Mouse (Mus musculus): ENCODE data around the gene Muc2.
"Not testable (repeated sequence)": the region's sequence is repeated elsewhere in the genome, so short reads cannot be mapped to it uniquely, and the experiment has no call there.

The Muc2 gene

GRCm38 (mm10) chr7:141690040-141690439 is at the start of gene Muc2:
Gene Muc2 (plus strand): TSS chr7:141690340.
- no peak for DNase-seq (ENCODE audit: low spot score)

- DNase-seq (ENCODE audit: low spot score) = no peak
Measured at GRCm38 (mm10) chr7:141642375-141642774, 47.8 kb upstream of the Muc2 start.

DNA sequence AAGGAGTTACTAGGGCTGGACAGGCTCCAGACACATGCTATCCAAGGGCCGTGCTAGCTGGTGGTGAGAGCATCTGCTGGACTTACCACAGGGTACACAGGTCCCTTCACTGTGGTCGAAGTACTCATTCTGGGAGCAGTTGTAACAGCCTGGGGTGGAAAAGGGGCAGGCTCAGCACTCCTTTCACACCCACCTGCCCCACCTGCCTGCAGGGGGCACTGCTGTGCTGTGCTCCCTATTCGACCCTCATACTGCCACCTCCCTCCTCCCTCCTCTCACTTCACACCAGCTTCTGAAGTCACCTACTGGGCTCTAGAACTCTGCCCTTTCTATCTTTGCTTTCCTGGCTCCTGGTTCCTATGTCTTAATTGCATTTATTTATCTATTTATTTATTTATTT is 47.0 kb upstream of the Muc2 start:
- DNase-seq (ENCODE audit: low spot score) = peak; percentile 12

- DNase-seq (ENCODE audit: low spot score) = no peak
Measured at GRCm38 (mm10) chr7:141647083-141647482, 43.1 kb upstream of the Muc2 start.

- DNase-seq (ENCODE audit: low spot score) = no peak
Measured at GRCm38 (mm10) chr7:141647815-141648214, 42.3 kb upstream of the Muc2 start.

- no peak for DNase-seq (ENCODE audit: low spot score)
Measured at GRCm38 (mm10) chr7:141652191-141652590, 37.9 kb upstream of the Muc2 start.

GRCm38 (mm10) chr7:141660346-141660745 is 29.8 kb upstream of the Muc2 start:
- no peak for DNase-seq (ENCODE audit: low spot score)

GRCm38 (mm10) chr7:141661481-141661880 is 28.7 kb upstream of the Muc2 start:
- no peak for DNase-seq (ENCODE audit: low spot score)

GRCm38 (mm10) chr7:141662223-141662622 is 27.9 kb upstream of the Muc2 start:
- peak; percentile 13 for DNase-seq (ENCODE audit: low spot score)

GRCm38 (mm10) chr7:141666190-141666589 is 23.9 kb upstream of the Muc2 start:
- peak; percentile 66 for DNase-seq (ENCODE audit: low spot score)

DNA sequence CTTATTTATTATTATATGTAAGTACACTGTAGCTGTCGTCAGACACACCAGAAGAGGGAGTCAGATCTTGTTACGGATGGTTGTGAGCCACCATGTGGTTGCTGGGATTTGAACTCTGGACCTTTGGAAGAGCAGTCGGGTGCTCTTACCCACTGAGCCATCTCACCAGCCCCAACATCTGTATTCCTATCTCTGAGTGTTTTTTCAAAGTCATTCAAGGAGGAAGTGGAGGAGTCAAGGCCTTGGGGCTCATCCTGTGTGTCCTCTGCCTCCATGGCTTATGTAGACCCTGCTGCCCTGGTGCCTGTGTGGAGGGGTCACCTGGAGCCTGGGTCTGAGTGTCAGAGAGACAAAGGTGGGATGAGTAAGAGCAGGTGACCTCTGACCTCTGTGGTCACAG is 21.0 kb upstream of the Muc2 start:
- not testable (repeated sequence) for DNase-seq (ENCODE audit: low spot score)

DNA sequence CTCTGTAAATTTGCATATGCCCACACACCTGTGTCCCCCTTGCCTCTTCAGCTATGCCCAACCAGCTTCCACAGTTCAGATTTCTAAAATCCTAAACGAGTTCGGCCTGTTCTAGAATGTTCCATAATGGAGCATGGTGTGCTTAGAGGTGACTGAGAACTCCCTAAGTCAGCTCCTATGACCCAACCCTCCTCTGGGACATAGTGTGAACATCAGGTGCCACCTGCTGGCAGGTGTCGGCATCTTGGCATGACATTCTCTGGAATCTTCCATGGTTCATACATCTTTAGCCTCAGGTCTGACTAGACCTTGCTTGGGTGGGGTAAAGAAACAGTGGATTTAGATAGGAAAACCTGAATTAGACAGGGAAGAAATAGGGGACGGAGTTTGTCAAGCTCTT is 19.1 kb upstream of the Muc2 start:
- peak; percentile 41 for DNase-seq (ENCODE audit: low spot score)

- DNase-seq (ENCODE audit: low spot score) = no peak
Measured at GRCm38 (mm10) chr7:141671626-141672291, 18.4 kb upstream of the Muc2 start.

DNA sequence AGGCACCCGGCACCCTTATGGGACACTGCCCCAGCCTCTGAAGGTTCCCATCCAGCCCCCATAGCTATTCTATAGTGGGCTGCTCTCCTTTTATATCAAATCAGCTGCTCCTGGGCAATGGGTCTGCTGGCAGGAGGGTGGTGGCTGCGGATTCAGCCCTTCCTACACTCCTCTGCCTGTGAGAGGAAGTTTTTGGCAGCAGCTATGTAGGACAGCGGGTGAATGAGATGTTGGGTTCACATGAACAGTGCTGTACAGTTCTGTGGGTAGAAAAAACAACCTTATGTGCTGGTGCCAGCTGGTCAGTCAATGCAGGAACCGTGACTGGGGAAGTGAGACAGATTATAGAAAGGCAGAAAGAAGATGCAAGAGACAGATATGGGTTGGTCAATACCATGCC is 11.2 kb upstream of the Muc2 start:
- DNase-seq (ENCODE audit: low spot score) = no peak

DNA sequence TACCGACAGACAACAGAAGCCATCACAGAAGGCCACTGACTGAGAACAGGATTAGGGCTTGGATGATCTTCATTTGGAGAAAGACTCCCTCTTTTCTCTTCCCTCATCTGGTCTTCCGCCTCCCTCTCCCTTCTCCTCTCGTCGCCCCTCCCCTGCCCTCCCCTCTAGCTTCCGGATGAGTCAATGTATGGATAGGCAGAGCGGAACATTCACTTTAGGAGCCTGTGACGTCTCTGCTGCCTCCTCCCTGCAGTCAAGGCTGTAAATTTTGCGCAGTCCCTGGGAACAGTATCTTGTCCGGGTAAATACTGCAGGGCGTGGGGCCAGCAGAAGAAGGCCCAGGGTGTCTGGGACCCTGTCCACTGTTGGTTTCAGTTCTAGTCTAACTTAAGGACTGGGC is 2.8 kb upstream of the Muc2 start:
- no peak for DNase-seq (ENCODE audit: low spot score)

DNA sequence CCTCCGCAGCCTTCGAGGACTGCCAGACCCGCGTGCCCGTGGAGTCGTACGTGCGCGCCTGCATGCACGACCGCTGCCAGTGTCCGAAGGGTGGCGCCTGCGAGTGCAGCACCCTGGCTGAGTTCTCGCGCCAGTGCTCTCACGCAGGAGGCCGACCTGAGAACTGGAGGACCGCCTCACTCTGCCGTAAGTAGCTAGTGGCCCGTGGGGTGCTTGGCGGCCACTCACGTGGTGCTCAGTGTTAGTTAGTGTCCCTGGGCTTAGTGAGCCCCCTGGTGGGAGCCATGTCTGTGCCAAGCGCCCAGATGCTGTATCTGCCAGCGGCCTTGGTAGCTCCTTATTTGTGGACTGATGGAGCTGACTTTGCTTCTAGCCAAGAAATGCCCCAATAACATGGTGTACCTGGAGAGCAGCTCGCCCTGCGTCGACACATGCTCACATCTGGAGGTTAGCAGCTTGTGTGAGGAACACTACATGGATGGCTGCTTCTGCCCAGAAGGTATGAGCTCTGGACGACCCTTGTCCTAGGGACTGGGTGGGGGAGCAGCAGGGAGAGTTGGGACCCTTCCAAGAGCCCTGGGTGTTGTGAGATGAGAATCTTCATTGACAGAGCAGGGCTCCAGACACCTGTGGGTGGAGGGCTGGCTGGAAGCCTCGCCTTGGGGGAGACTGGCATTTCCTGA is 3.6 kb downstream of the Muc2 start:
- no peak for DNase-seq (ENCODE audit: low spot score)

DNA sequence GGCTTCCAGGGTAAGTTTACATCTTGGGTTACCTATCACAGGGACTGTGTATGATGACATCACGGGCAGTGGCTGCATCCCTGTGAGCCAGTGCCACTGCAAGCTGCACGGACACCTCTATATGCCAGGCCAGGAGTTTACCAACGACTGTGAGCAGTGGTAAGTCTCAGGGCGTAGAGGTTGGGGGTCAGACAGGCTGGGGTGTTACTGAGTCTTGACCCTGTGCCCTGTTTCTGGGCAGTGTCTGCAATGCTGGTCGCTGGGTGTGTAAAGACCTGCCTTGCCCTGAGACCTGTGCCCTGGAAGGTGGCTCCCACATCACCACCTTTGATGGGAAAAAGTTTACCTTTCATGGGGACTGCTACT is 4.1 kb downstream of the Muc2 start:
- DNase-seq (ENCODE audit: low spot score) = no peak

- DNase-seq (ENCODE audit: low spot score) = no peak
Measured at GRCm38 (mm10) chr7:141696538-141696937, 6.4 kb downstream of the Muc2 start.

DNA sequence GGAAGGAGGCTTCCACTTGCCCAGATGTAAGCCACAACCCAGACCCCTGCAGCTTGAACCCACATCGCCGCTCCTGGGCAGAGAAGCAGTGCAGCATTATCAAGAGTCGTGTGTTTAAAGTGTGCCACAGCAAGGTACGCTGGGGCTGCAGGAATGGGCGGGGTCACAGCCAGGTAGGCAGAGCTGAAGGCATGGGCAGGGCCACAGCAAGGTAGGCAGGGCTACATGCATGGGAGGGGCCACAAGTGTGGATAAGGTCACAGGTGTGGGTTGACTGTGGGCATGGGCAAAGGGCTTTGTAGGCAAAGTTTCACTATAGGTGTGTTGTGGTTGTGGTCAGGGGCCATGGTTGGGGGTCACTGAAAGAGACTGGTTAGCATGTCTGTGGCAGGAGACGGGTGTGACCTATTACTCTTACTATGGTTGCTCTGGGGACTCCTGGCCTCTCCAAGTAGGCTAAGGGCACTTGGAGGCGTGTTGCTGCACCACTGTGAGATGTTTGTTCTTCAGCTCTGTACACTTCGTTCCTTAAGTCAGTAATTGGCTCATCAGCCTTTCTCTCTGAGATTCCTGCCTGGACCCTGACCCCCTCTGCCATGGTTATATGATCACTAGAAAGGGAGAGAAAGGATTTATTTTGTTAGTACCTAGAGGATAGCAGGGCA is 9.5 kb downstream of the Muc2 start:
- no peak for DNase-seq (ENCODE audit: low spot score)

DNA sequence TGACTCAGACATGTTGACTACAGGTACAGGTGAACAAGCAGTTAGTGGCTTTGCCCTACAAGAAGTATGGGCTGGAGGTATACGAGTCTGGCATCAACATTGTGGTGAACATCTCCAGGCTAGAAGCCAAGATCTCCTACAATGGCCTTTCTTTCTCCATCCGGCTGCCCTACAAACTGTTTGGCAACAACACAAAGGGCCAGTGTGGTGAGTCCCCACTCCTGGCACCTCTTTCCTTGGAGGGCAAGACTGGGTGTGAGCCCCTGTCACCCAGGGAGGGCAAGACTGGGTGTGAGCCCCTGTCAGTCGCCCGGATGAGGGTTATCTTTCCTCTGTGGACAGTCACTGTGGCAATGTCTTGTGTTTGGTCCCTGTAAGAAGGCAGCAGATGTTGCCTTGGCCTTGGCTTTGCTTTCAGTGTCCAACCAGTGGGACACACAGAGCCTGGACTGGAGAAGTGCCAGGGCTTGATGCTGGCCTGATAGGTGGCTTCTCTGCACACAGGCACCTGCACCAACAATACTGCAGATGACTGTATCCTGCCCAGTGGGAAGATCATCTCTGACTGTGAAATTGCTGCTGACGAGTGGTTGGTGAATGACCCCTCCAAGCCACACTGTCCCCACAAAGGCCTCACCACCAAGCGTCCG is 57.4 kb downstream of the Muc2 start:
- no peak for DNase-seq (ENCODE audit: low spot score)

- DNase-seq (ENCODE audit: low spot score) = no peak
Measured at GRCm38 (mm10) chr7:141752513-141752912, 62.4 kb downstream of the Muc2 start.

DNA sequence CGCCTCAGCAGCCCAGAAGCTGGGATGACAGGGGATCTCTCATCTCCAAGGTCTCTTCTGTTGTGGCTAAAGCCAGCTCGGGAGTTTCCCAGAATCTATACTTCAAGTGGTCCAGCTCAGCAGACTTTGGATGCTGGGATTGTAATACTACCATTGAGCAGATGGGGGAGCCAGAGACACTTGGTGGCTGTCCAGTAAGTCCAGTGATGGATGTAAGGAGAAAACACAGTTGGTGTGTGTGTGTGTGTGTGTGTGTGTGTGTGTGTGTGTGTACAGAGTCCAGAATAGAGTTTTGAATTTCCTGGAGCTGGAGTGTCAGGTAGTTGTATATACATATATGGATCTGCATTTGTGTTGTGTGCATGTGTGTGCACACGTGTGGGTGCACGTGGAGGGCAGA is 65.7 kb downstream of the Muc2 start:
- DNase-seq (ENCODE audit: low spot score) = peak; percentile 59

- DNase-seq (ENCODE audit: low spot score) = no peak
Measured at GRCm38 (mm10) chr7:141758291-141758690, 68.2 kb downstream of the Muc2 start.
